19 mouse cellular contexts compared by ENCODE assay signal in the genomic region with DNA sequence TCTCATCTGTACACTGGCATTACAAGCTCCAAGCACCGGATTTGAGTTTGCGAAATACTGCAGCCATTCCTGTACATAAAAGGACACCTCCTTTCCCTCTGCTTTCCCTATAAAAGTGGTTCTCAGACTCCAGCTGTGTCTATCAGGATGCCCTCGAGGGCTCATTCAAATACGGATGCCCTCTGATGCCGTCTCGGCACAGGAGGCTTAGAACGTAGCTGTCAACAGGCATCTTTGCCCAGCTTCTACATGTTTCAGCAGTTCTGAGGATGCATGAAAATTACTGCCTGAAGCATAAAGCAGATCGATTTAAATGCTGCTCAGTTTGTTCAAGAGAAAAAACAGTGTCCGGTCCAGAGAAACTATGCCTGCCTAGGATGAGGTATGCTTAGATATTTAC.
"Had no signal": no experiment of that assay in that cellular context is flagged by ENCODE, and none has a peak within 500 bp of the region (broad histone marks: within the 10 kb centered on the region; RNA-seq: fewer than 3 reads in every experiment).

No protein-coding gene starts in this region.

- H3K27me3 ChIP-seq: liver, embryonic 13.5 days; liver, embryonic 15.5 days; lung, embryonic 15.5 days; neural tube, embryonic 12.5 days; stomach, embryonic 15.5 days had no signal

- ATAC-seq: liver, postnatal 0 days; lung, postnatal 0 days; midbrain, embryonic 16.5 days had no signal

- H3K4me1 ChIP-seq: liver, embryonic 13.5 days; liver, embryonic 15.5 days; lung, embryonic 15.5 days; neural tube, embryonic 12.5 days; stomach, embryonic 15.5 days had no signal

- H3K9me3 ChIP-seq: liver, embryonic 13.5 days; liver, embryonic 15.5 days; lung, embryonic 15.5 days; megakaryocyte, embryonic 14.5 days; neural tube, embryonic 12.5 days; stomach, embryonic 15.5 days had no signal

- H3K4me3 ChIP-seq: liver, embryonic 13.5 days; liver, embryonic 15.5 days; lung, embryonic 15.5 days; megakaryocyte, embryonic 14.5 days; neural tube, embryonic 12.5 days; stomach, embryonic 15.5 days had no signal

- H3K27ac ChIP-seq: liver, embryonic 13.5 days; liver, embryonic 15.5 days; lung, embryonic 15.5 days; macrophage; neural tube, embryonic 12.5 days; stomach, embryonic 15.5 days; stomach, postnatal 0 days had no signal

- DNase-seq: liver, embryonic 13.5 days; liver, postnatal 0 days; lung, adult 2 months; lung, postnatal 14 days; lung, postnatal 36 days; right cerebral cortex, postnatal 14 days; thymus, adult 2 months; thymus, postnatal 25 days; thymus, postnatal 4 days had no signal

- H3K4me2 ChIP-seq: liver, embryonic 11.5 days; liver, embryonic 13.5 days; liver, embryonic 15.5 days; lung, embryonic 15.5 days; neural tube, embryonic 12.5 days; stomach, embryonic 15.5 days had no signal

- H3K9ac ChIP-seq: liver, embryonic 13.5 days; liver, embryonic 15.5 days; liver, postnatal 0 days; lung, embryonic 15.5 days; neural tube, embryonic 12.5 days; stomach, embryonic 15.5 days had no signal

- H3K36me3 ChIP-seq: liver, embryonic 13.5 days; liver, embryonic 15.5 days; stomach, embryonic 15.5 days had no signal
